ENCODE assay signal across 8 mouse cellular contexts in the genomic region with DNA sequence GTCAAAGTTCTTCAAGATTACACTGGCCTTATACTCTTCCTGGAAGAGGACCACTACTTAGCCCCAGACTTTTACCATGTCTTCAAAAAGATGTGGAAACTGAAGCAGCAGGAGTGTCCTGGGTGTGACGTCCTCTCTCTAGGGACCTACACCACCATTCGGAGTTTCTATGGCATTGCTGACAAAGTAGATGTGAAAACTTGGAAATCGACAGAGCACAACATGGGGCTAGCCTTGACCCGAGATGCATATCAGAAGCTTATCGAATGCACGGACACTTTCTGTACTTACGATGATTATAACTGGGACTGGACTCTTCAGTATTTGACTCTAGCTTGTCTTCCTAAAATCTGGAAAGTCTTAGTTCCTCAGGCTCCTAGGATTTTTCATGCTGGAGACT. TPM values are rescaled to one million over a fixed set of nuclear protein-coding genes. Genes with fewer than 3 reads are reported as not detected.
DNase-seq lines count a peak whose midpoint lies in the region; ATAC-seq and TF ChIP-seq lines count a peak whose summit lies in the region.

No protein-coding gene starts in this region.

- H3K4me2 ChIP-seq in heart, embryonic 13.5 days, result peak overlapping the region; percentile 90
- H3K4me2 ChIP-seq in forebrain, embryonic 16.5 days (ENCODE audit: low read length), result peak overlapping the region; percentile 98
- H3K4me2 ChIP-seq in liver, embryonic 15.5 days, result peak overlapping the region; percentile 97

- peaks cover 25% of the 10 kb centered on the region for H3K4me1 ChIP-seq in heart, embryonic 13.5 days
- H3K4me1 ChIP-seq in ES-E14 (ENCODE audit: control insufficient read depth in 2 of 2, insufficient read depth in 2 of 2, low read length in 2 of 2, poor library complexity in 1 of 2), result peaks cover 0 to 2% of the 10 kb centered on the region in 2 experiments; a peak in 1 of 4 replicates
- peaks cover 24% of the 10 kb centered on the region for H3K4me1 ChIP-seq in forebrain, embryonic 16.5 days (replicated peaks; ENCODE audit: control insufficient read depth, insufficient read depth, low read length)
- peaks cover 37% of the 10 kb centered on the region for H3K4me1 ChIP-seq in liver, embryonic 15.5 days (replicated peaks)

- no peak for ATAC-seq in heart, embryonic 13.5 days (ENCODE audit: extremely low read depth, insufficient number of reproducible peaks, low FRiP score, low TSS enrichment)
- no peak for ATAC-seq in forebrain, embryonic 16.5 days
- ATAC-seq in liver, embryonic 15.5 days (ENCODE audit: insufficient read depth), result no peak

- H3K9me3 ChIP-seq in heart, embryonic 13.5 days, result no peaks in the 10 kb centered on the region
- H3K9me3 ChIP-seq in ES-E14 (ENCODE audit: control insufficient read depth, insufficient read depth, low read depth, low read length), result no peaks in the 10 kb centered on the region
- no peaks in the 10 kb centered on the region for H3K9me3 ChIP-seq in forebrain, embryonic 16.5 days (ENCODE audit: control insufficient read depth, low read length)
- no peaks in the 10 kb centered on the region for H3K9me3 ChIP-seq in liver, embryonic 15.5 days (replicated peaks)

- DNase-seq in heart, adult 18-20 months, result no peak
- no peak for DNase-seq in ES-E14 (ENCODE audit: low read depth, low spot score)
- no peak for DNase-seq in ovary, postnatal 10 days (ENCODE audit: low spot score)
- no peak for DNase-seq in urinary bladder, adult 2 months (ENCODE audit: low spot score)
- DNase-seq in right cerebral cortex, postnatal 25 days, result no peak

- no peaks in the 10 kb centered on the region for H3K27me3 ChIP-seq in heart, embryonic 13.5 days (replicated peaks)
- no peaks in the 10 kb centered on the region for H3K27me3 ChIP-seq in forebrain, embryonic 16.5 days (replicated peaks; ENCODE audit: control insufficient read depth, insufficient read depth, low read length)
- no peaks in the 10 kb centered on the region for H3K27me3 ChIP-seq in liver, embryonic 15.5 days

- peak overlapping the region; percentile 84 for H3K4me3 ChIP-seq in heart, embryonic 13.5 days
- H3K4me3 ChIP-seq in ES-E14 (ENCODE audit: insufficient read depth in 1 of 2, low read depth in 1 of 2, low read length in 2 of 2, poor library complexity in 1 of 2, severe bottlenecking in 1 of 2), result peak overlapping the region; percentile 92 to 97
- H3K4me3 ChIP-seq in forebrain, embryonic 16.5 days (replicated peaks; ENCODE audit: low read length), result peak overlapping the region; percentile 94
- H3K4me3 ChIP-seq in liver, embryonic 15.5 days (replicated peaks), result peak overlapping the region; percentile 90

- in situ Hi-C loops in ES-E14 (cut with MboI; ENCODE audit: low sequenced_read_pairs in 2 of 2, unreplicated experiment in 2 of 2), result no loop called here

- peak overlapping the region; percentile 91; the same call in 1 of the 2 replicates for H3K27ac ChIP-seq in heart, embryonic 13.5 days (replicated peaks)
- H3K27ac ChIP-seq in ES-E14 (ENCODE audit: insufficient read depth, low read depth, low read length, poor library complexity, severe bottlenecking), result no peak overlapping the region
- no peak overlapping the region for H3K27ac ChIP-seq in forebrain, embryonic 16.5 days (ENCODE audit: low read length)
- peak overlapping the region; percentile 93 for H3K27ac ChIP-seq in liver, embryonic 15.5 days (replicated peaks)

- H3K9ac ChIP-seq in heart, embryonic 13.5 days, result peak overlapping the region; percentile 94
- H3K9ac ChIP-seq in ES-E14 (ENCODE audit: insufficient read depth, low read depth, low read length, poor library complexity, severe bottlenecking), result peak overlapping the region; percentile 91; the same call in 1 of the 2 replicates
- H3K9ac ChIP-seq in forebrain, embryonic 16.5 days (replicated peaks; ENCODE audit: low read depth, low read length), result peak overlapping the region; percentile 94; the same call in 1 of the 2 replicates
- H3K9ac ChIP-seq in liver, embryonic 15.5 days, result peak overlapping the region; percentile 87

- peaks cover 49% of the 10 kb centered on the region for H3K36me3 ChIP-seq in heart, embryonic 13.5 days
- peaks cover 11% of the 10 kb centered on the region for H3K36me3 ChIP-seq in ES-E14 (ENCODE audit: control insufficient read depth, insufficient read depth, low read length, poor library complexity, severe bottlenecking)
- peaks cover 6% of the 10 kb centered on the region; the same call in 1 of the 2 replicates for H3K36me3 ChIP-seq in forebrain, embryonic 16.5 days (ENCODE audit: control insufficient read depth, insufficient read depth)
- peaks cover 49% of the 10 kb centered on the region for H3K36me3 ChIP-seq in liver, embryonic 15.5 days (replicated peaks)

- 67% methylated on average over 7 of the region's 7 CpGs for WGBS in heart, embryonic 13.5 days
- 79% methylated on average over 7 of the region's 7 CpGs for WGBS in forebrain, embryonic 16.5 days
- WGBS in liver, embryonic 15.5 days (ENCODE audit: insufficient replicate concordance), result 35% methylated on average over 7 of the region's 7 CpGs

TF ChIP-seq in ES-E14, 5 proteins besides CTCF, POLR2A, EP300 and RAD21:
- TF ChIP-seq ZNF384 (IDR thresholded peaks at IDR 0.05; ENCODE audit: low read depth, low read length) (no peak), MAFK (IDR thresholded peaks at IDR 0.05; ENCODE audit: insufficient read depth, low read depth, low read length) (no peak)

RNA-seq across cellular contexts. Expression of a gene that starts 1.4 kb away (rescaled TPM):
- 36.5 and 36.8 TPM in 2 replicates for polyA plus RNA-seq in heart, embryonic 13.5 days (2015; fragmentation: Nextera tagmentation; extraction: Ambion mirVana)
- total RNA-seq in heart, adult 18-20 months (2021), result 10 to 100 TPM; 18.6 to 20.2 TPM
- total RNA-seq in ES-E14 (2012; rRNA removed), result 53.8 and 56.8 TPM in 2 replicates
- polyA plus RNA-seq in forebrain, embryonic 16.5 days (2015; fragmentation: Nextera tagmentation; extraction: Ambion mirVana), result 32.6 and 37.8 TPM in 2 replicates
- 25.8 and 26.7 TPM in 2 replicates for polyA plus RNA-seq in liver, embryonic 15.5 days (2015; fragmentation: Nextera tagmentation; extraction: Ambion mirVana)
- polyA plus RNA-seq in urinary bladder, adult 2 months (2012; rRNA removed), result 27.3 and 27.4 TPM in 2 replicates

RNA-seq across cellular contexts. Expression of a gene that starts 1.5 kb away (rescaled TPM):
- polyA plus RNA-seq in heart, embryonic 13.5 days (2015; fragmentation: Nextera tagmentation; extraction: Ambion mirVana), result 471 and 531 TPM in 2 replicates
- 100 to 1,000 TPM; 219 to 228 TPM for total RNA-seq in heart, adult 18-20 months (2021)
- 947 and 1,086 TPM in 2 replicates for total RNA-seq in ES-E14 (2012; rRNA removed)
- polyA plus RNA-seq in forebrain, embryonic 16.5 days (2015; fragmentation: Nextera tagmentation; extraction: Ambion mirVana), result 289 and 292 TPM in 2 replicates
- polyA plus RNA-seq in liver, embryonic 15.5 days (2015; fragmentation: Nextera tagmentation; extraction: Ambion mirVana), result 349 and 436 TPM in 2 replicates
- 607 and 659 TPM in 2 replicates for polyA plus RNA-seq in urinary bladder, adult 2 months (2012; rRNA removed)

RNA-seq across cellular contexts. Expression of a gene that starts 11.5 kb away (rescaled TPM):
- 19.0 and 20.5 TPM in 2 replicates for polyA plus RNA-seq in heart, embryonic 13.5 days (2015; fragmentation: Nextera tagmentation; extraction: Ambion mirVana)
- total RNA-seq in heart, adult 18-20 months (2021), result 1 to 10 TPM; 2.8 to 3.1 TPM
- total RNA-seq in ES-E14 (2012; rRNA removed), result 10.1 and 11.7 TPM in 2 replicates
- polyA plus RNA-seq in forebrain, embryonic 16.5 days (2015; fragmentation: Nextera tagmentation; extraction: Ambion mirVana), result 20.0 and 23.6 TPM in 2 replicates
- 17.9 and 18.8 TPM in 2 replicates for polyA plus RNA-seq in liver, embryonic 15.5 days (2015; fragmentation: Nextera tagmentation; extraction: Ambion mirVana)
- 1.3 and 2.1 TPM in 2 replicates for polyA plus RNA-seq in urinary bladder, adult 2 months (2012; rRNA removed)

RNA-seq across cellular contexts. Expression of a gene that starts 12.9 kb away (rescaled TPM):
- 6.4 and 6.8 TPM in 2 replicates for polyA plus RNA-seq in heart, embryonic 13.5 days (2015; fragmentation: Nextera tagmentation; extraction: Ambion mirVana)
- total RNA-seq in heart, adult 18-20 months (2021), result under 1 TPM; 0.57 to 0.65 TPM
- total RNA-seq in ES-E14 (2012; rRNA removed), result 3.6 and 4.3 TPM in 2 replicates
- 8.1 and 9.1 TPM in 2 replicates for polyA plus RNA-seq in forebrain, embryonic 16.5 days (2015; fragmentation: Nextera tagmentation; extraction: Ambion mirVana)
- 5.0 and 5.3 TPM in 2 replicates for polyA plus RNA-seq in liver, embryonic 15.5 days (2015; fragmentation: Nextera tagmentation; extraction: Ambion mirVana)
- 2.8 TPM in 2 replicates for polyA plus RNA-seq in urinary bladder, adult 2 months (2012; rRNA removed)

RNA-seq across cellular contexts. Expression of a gene that starts 16.8 kb away (rescaled TPM):
- 12.8 and 18.0 TPM in 2 replicates for polyA plus RNA-seq in heart, embryonic 13.5 days (2015; fragmentation: Nextera tagmentation; extraction: Ambion mirVana)
- not detected for total RNA-seq in heart, adult 18-20 months (2021)
- total RNA-seq in ES-E14 (2012; rRNA removed), result 4.7 and 10.4 TPM in 2 replicates
- polyA plus RNA-seq in forebrain, embryonic 16.5 days (2015; fragmentation: Nextera tagmentation; extraction: Ambion mirVana), result 9.7 and 11.4 TPM in 2 replicates
- 16.6 and 17.6 TPM in 2 replicates for polyA plus RNA-seq in liver, embryonic 15.5 days (2015; fragmentation: Nextera tagmentation; extraction: Ambion mirVana)
- polyA plus RNA-seq in urinary bladder, adult 2 months (2012; rRNA removed), result 0.10 and 0.39 TPM in 2 replicates

Comparison
In these comparisons a context has a peak if more than half of its experiments do, and no peak if none do; other contexts are left out.
1. H3K27ac ChIP-seq: peak in heart, embryonic 13.5 days (single experiment) and liver, embryonic 15.5 days (single experiment); none in ES-E14 (single experiment) and forebrain, embryonic 16.5 days (single experiment).
2. Peak in every context shown above with its lines, with median percentiles within 50 percentile points of each other: H3K4me2 ChIP-seq, H3K4me3 ChIP-seq and H3K9ac ChIP-seq.